In the genomic region with DNA sequence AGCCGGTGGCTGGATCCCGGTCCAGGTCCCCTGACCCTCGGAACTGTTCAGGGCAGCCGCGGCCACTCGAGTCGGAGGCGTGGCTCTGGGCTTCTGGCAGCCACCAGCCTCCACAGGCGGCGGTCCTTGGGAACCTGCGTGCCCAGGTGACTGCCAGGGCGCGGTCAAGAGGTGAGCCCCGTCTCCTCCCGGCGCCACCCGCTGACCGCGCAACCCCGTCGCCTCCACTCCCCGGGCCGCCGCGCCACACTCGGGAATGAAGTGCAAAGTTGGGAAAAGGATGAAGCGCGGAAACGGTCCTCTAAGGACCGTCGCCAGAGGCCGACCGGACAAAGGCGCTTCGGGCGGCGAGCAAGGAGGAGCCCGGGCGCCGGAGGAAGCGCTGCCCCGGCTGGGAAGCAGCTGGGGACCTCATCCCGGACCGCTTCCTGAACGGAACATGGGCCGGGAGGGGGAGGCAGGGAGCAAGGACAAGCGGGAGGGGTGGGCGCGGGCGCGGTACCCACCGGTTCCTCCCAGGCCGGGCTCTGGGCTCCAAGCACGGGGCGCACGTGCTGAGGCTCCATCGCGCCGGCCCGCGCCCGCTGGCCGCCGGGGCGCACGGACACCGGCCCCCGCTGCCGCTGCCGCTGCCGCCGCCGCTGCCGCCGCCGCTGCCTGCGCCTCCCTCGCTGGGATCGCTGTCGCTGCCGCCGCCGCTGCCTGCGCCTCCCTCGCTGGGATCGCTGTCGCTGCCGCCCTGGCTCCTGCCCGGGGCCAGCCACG, we compare ENCODE assay signal across 8 mouse cellular contexts. TPM values are rescaled to one million over a fixed set of nuclear protein-coding genes. Genes with fewer than 3 reads are reported as not detected.
DNase-seq lines count a peak whose midpoint lies in the region; ATAC-seq and TF ChIP-seq lines count a peak whose summit lies in the region.

No protein-coding gene starts in this region.

- peak overlapping the region; percentile 61 for H3K27ac ChIP-seq in heart, embryonic 12.5 days (ENCODE audit: poor library complexity, severe bottlenecking)
- peak overlapping the region; percentile 92 for H3K27ac ChIP-seq in kidney, embryonic 15.5 days
- H3K27ac ChIP-seq in lung, postnatal 0 days (ENCODE audit: low read length) = peak overlapping the region; percentile 85
- H3K27ac ChIP-seq in small intestine, adult 2 months (ENCODE audit: insufficient read depth, low read depth, low read length) = no peak overlapping the region

- H3K4me1 ChIP-seq in heart, embryonic 12.5 days (replicated peaks) = peaks cover 5% of the 10 kb centered on the region
- peaks cover 26% of the 10 kb centered on the region for H3K4me1 ChIP-seq in kidney, embryonic 15.5 days
- no peaks in the 10 kb centered on the region for H3K4me1 ChIP-seq in lung, postnatal 0 days (ENCODE audit: insufficient read depth, low read depth, low read length)
- no peaks in the 10 kb centered on the region; the same call in 1 of the 2 replicates for H3K4me1 ChIP-seq in small intestine, adult 2 months (ENCODE audit: control insufficient read depth, insufficient read depth, insufficient read length, low read length)

- 4% methylated on average over 71 of the region's 90 CpGs for WGBS in heart, embryonic 12.5 days
- under 1% methylated on average over 77 of the region's 90 CpGs for WGBS in kidney, embryonic 15.5 days
- WGBS in lung, postnatal 0 days = under 1% methylated on average over 51 of the region's 90 CpGs
- WGBS in small intestine, adult 2 months = under 1% methylated on average over 86 of the region's 90 CpGs

- no peaks in the 10 kb centered on the region for H3K36me3 ChIP-seq in heart, embryonic 12.5 days
- no peaks in the 10 kb centered on the region for H3K36me3 ChIP-seq in kidney, embryonic 15.5 days
- H3K36me3 ChIP-seq in lung, postnatal 0 days (ENCODE audit: insufficient read depth, low read length) = no peaks in the 10 kb centered on the region
- H3K36me3 ChIP-seq in small intestine, adult 2 months (ENCODE audit: control insufficient read depth, insufficient read depth, low read length) = no peaks in the 10 kb centered on the region

- H3K9ac ChIP-seq in heart, embryonic 12.5 days = peak overlapping the region; percentile 92
- H3K9ac ChIP-seq in kidney, embryonic 15.5 days = peak overlapping the region; percentile 90
- H3K9ac ChIP-seq in lung, postnatal 0 days (replicated peaks; ENCODE audit: low read depth) = peak overlapping the region; percentile 73

- no peaks in the 10 kb centered on the region for H3K9me3 ChIP-seq in heart, embryonic 12.5 days (replicated peaks)
- H3K9me3 ChIP-seq in kidney, embryonic 15.5 days (replicated peaks) = no peaks in the 10 kb centered on the region
- no peaks in the 10 kb centered on the region for H3K9me3 ChIP-seq in lung, postnatal 0 days (ENCODE audit: low read length)

- H3K27me3 ChIP-seq in heart, embryonic 12.5 days (replicated peaks) = no peaks in the 10 kb centered on the region; the same call in 1 of the 2 replicates
- H3K27me3 ChIP-seq in kidney, embryonic 15.5 days = peaks cover 7% of the 10 kb centered on the region
- no peaks in the 10 kb centered on the region for H3K27me3 ChIP-seq in lung, postnatal 0 days (replicated peaks; ENCODE audit: insufficient read depth, low read length)
- H3K27me3 ChIP-seq in small intestine, adult 2 months (ENCODE audit: control insufficient read depth, insufficient read depth, low read length) = peaks cover 14% of the 10 kb centered on the region; the same call in 1 of the 2 replicates

- TF ChIP-seq CTCF in lung, postnatal 0 days (IDR thresholded peaks at IDR 0.05) = peak; percentile 39; the same call in 1 of the 2 replicates
- TF ChIP-seq CTCF in small intestine, adult 2 months (IDR thresholded peaks at IDR 0.05; ENCODE audit: extremely low read depth, insufficient read length, insufficient replicate concordance, low read depth, low read length) = no peak

- peak; percentile 48 for DNase-seq in A20 (ENCODE audit: low read depth, low spot score)
- peak; percentile 51 for DNase-seq in Muller cell, postnatal 12 days (ENCODE audit: inconsistent ontology term)
- peak; percentile 60 for DNase-seq in embryo, embryonic 9.5 days (ENCODE audit: extremely low spot score)
- peak; percentile 59 for DNase-seq in lung, postnatal 0 days (ENCODE audit: low spot score)
- DNase-seq in layer of hippocampus, postnatal 14 days (ENCODE audit: low spot score in 2 of 2) = no peak

- peak overlapping the region; percentile 81 for H3K4me3 ChIP-seq in heart, embryonic 12.5 days
- H3K4me3 ChIP-seq in kidney, embryonic 15.5 days (replicated peaks) = peak overlapping the region; percentile 86
- H3K4me3 ChIP-seq in lung, postnatal 0 days (ENCODE audit: low read depth, low read length) = peak overlapping the region; percentile 76
- H3K4me3 ChIP-seq in small intestine, adult 2 months (ENCODE audit: low read depth, low read length) = peak overlapping the region; percentile 68

- TF ChIP-seq EP300 in lung, postnatal 0 days (IDR thresholded peaks at IDR 0.05) = no peak

- ATAC-seq in heart, embryonic 12.5 days (ENCODE audit: insufficient number of reproducible peaks, low FRiP score) = peak; percentile 55
- ATAC-seq in kidney, embryonic 15.5 days (replicated peaks; ENCODE audit: low FRiP score) = peak; percentile 49
- ATAC-seq in lung, postnatal 0 days = peak; percentile 57

- TF ChIP-seq POLR2A in small intestine, adult 2 months (IDR thresholded peaks at IDR 0.05; ENCODE audit: low read depth, low read length) = no peak

- peak overlapping the region; percentile 98 for H3K4me2 ChIP-seq in heart, embryonic 12.5 days
- H3K4me2 ChIP-seq in kidney, embryonic 15.5 days = peak overlapping the region; percentile 96
- H3K4me2 ChIP-seq in lung, postnatal 0 days (replicated peaks; ENCODE audit: low read depth, low read length) = peak overlapping the region; percentile 84

RNA-seq across cellular contexts. Expression of gene Dgkh, which starts 0.5 kb away (rescaled TPM):
- 2.5 and 2.8 TPM in 2 replicates for polyA plus RNA-seq in heart, embryonic 12.5 days (2016; fragmentation: Nextera tagmentation; extraction: Ambion mirVana)
- 2.3 and 2.5 TPM in 2 replicates for polyA plus RNA-seq in kidney, embryonic 15.5 days (2015; fragmentation: Nextera tagmentation; extraction: Ambion mirVana)
- 4.0 and 4.6 TPM in 2 replicates for polyA plus RNA-seq in lung, postnatal 0 days (2015; fragmentation: Nextera tagmentation; extraction: Ambion mirVana)
- polyA plus RNA-seq in small intestine, adult 2 months (2012; rRNA removed) = 0.37 and 0.60 TPM in 2 replicates
- total RNA-seq in layer of hippocampus, postnatal 14 days (2021) = 10 to 100 TPM; 76.6 to 81.8 TPM

Comparison
In these comparisons a context has a peak if more than half of its experiments do, and no peak if none do; other contexts are left out.
1. DNase-seq: peak in A20 (single experiment), Muller cell, postnatal 12 days (single experiment), embryo, embryonic 9.5 days (single experiment) and lung, postnatal 0 days (single experiment); none in layer of hippocampus, postnatal 14 days (0 of 2).
2. Peak in every context shown above with its lines, with median percentiles within 50 percentile points of each other: ATAC-seq, H3K4me2 ChIP-seq, H3K4me3 ChIP-seq and H3K9ac ChIP-seq.